Mouse (Mus musculus) lung, postnatal 0 days (tissue): ENCODE measurements around the gene Tha1. TPM values are rescaled to one million over a fixed set of nuclear protein-coding genes. Genes with fewer than 3 reads are reported as not detected.

Experiments used
- ATAC-seq: fragments of 200-750 bp; cut with Nextera tagmentation; 2 replicates; pipeline ENCODE4 v1.8.0; 2017; ENCODE audit warnings: moderate library complexity
- DNase-seq: peaks from one replicate; pipeline ENCODE4 v3.0.0-alpha.2; 2016; ENCODE audit warnings: low spot score
- H3K27ac ChIP-seq: fragments of 300-500 bp; sonication (generic); 2 replicates; pipeline ENCODE4 v1.5.1; 2014; ENCODE audit warnings: antibody characterized with exemption, mild to moderate bottlenecking, low read length, mixed read lengths
- H3K27me3 ChIP-seq: fragments of 300-500 bp; sonication (generic); replicated peaks from 2 replicates; pipeline ENCODE4 v1.6.1; 2014; ENCODE audit warnings: low read length, mixed read lengths; ENCODE audit not compliant: insufficient read depth
- H3K36me3 ChIP-seq: fragments of 300-500 bp; sonication (generic); 2 replicates; pipeline ENCODE4 v1.6.1; 2014; ENCODE audit warnings: low read length, mixed read lengths; ENCODE audit not compliant: insufficient read depth
- H3K4me1 ChIP-seq: fragments of 300-500 bp; sonication (generic); 2 replicates; pipeline ENCODE4 v1.6.1; 2014; ENCODE audit warnings: antibody characterized with exemption, low read depth, low read length, mixed read lengths; ENCODE audit not compliant: insufficient read depth
- H3K4me2 ChIP-seq: fragments of 300-500 bp; sonication (generic); replicated peaks from 2 replicates; pipeline ENCODE4 v1.6.1; 2014; ENCODE audit warnings: low read depth, mild to moderate bottlenecking, low read length, moderate library complexity, mixed read lengths
- H3K4me3 ChIP-seq: fragments of 300-500 bp; sonication (generic); 2 replicates; pipeline ENCODE4 v1.5.1; 2014; ENCODE audit warnings: low read depth, low read length
- H3K9ac ChIP-seq: fragments of 300-500 bp; sonication (generic); replicated peaks from 2 replicates; pipeline ENCODE4 v1.6.1; 2014; ENCODE audit warnings: low read depth, mild to moderate bottlenecking
- H3K9me3 ChIP-seq: fragments of 300-500 bp; sonication (generic); 2 replicates; pipeline ENCODE4 v1.6.1; 2016; ENCODE audit warnings: low read length, mixed read lengths
- CTCF ChIP-seq: IDR thresholded peaks from 2 replicates; pipeline ENCODE4 v1.5.1; 2016; ENCODE audit warnings: antibody characterized with exemption, mild to moderate bottlenecking
- EP300 ChIP-seq: IDR thresholded peaks from 2 replicates; pipeline ENCODE4 v1.6.1; 2016; ENCODE audit warnings: antibody characterized with exemption, mild to moderate bottlenecking, control low read depth
- WGBS: fragments of 180-500 bp; shearing (Covaris S2); extraction: QIAGEN DNeasy Blood & Tissue Kit; methylation state at CpG from one replicate; pipeline ENCODE4 v1.1.7; 2014; 5-methylcytosine and 5-hydroxymethylcytosine counted together
- polyA plus RNA-seq: library from polyadenylated mRNA; unstranded; fragments of >200 nt; fragmentation: Nextera tagmentation; extraction: Ambion mirVana; gene quantifications from 2 replicates; pipeline ENCODE4 v1.2.1, GENCODE M21; 2015

Tha1 gene
- polyA plus RNA-seq, 1 experiment from 2014 or later, result 6.3 TPM

DNA sequence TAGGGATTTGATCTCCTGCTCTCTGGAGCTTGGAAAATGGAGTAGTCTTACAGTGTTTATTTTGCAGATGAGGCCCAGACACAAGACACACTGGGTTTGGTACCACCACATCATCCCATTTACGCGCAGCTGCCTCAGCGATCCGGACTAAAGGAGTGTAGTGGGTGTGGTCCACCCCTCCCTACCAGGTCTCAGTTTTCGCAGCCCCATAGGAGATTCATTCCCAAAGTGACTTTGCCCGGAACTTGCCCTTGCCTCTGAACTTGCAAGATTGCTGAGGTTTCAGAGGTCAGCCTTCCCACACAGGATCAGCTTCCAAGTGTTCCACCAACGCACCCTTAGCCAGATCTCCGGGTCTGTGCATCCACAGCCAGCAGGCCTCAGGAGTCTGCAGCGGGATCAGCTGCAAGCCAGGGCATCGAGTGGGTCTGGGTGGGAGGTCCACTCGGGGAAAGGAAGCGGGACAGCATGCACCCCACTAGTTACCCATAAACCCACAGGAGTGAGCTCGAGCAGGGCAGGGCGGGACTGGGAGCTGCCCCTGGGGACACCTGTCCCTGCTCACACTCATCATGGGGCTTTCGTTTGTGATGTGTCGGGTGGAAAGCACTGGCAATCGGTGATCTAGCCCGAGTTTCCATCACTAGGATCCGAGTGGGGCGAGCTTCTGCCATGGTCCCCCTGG, 15.0 kb upstream of the Tha1 start:
- H3K9me3 ChIP-seq, result no peaks in the 10 kb centered on the region
- WGBS, result 46% methylated on average over 20 of the region's 20 CpGs
- no peaks in the 10 kb centered on the region for H3K27me3 ChIP-seq
- peaks cover 25% of the 10 kb centered on the region for H3K4me1 ChIP-seq
- no peak overlapping the region for H3K4me3 ChIP-seq
- ATAC-seq (no peak), DNase-seq (no peak)
- H3K9ac ChIP-seq, result no peak overlapping the region
- no peaks in the 10 kb centered on the region for H3K36me3 ChIP-seq
- H3K27ac ChIP-seq, result no peak overlapping the region
- H3K4me2 ChIP-seq, result peak overlapping the region; percentile 34; the same call in 1 of the 2 replicates
- TF ChIP-seq EP300, result no peak
- no peak for TF ChIP-seq CTCF

DNA sequence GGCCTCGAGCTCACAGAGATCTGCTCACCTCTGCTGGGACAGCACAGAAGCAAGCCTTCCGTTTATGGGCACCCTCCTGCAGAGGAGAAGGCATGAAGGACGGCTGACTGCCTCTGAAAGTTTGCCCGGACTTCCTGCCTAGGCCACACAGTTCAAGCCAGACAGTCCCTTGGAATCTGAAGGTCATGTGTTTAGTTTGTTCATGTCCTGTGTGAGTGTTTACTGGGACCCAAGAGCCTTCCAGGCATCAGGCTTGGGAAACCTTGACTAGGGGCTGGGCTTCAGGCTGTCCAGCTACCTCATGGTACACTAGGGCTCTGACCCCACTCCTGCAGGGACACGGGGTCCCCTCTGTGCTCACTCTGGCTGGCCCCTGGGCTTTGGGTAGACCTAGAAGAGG, 12.7 kb upstream of the Tha1 start:
- H3K27ac ChIP-seq, result peak overlapping the region; percentile 57

DNA sequence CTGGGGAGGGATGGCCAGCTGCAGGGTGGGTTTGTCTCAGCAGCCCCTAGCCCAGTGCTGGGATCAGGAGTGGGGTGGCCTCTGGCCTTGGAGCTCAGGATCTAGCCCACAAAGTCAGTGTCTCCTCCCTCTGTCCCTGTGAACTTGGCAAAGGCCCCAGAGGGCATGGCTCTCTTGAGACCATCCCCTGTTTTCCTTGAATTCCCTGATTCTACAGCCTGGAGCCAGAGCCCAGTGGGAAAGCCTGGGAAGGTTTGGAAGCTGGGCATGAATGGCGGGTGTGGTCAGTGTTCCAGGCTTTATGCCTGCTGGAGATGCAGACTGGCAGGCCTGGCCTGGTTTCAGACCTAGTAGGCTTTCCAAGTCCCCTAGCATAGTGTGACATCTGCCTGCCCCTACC, 8.9 kb upstream of the Tha1 start:
- Histone ChIP-seq H3K27me3 (no peaks in the 10 kb centered on the region), H3K4me3 (no peak overlapping the region), H3K9ac (no peak overlapping the region), H3K27ac (peak overlapping the region; percentile 78), H3K36me3 (no peaks in the 10 kb centered on the region), H3K9me3 (no peaks in the 10 kb centered on the region), H3K4me2 (no peak overlapping the region), H3K4me1 (peaks cover 38% of the 10 kb centered on the region)
- TF ChIP-seq EP300, result no peak
- TF ChIP-seq CTCF, result no peak
- 55% methylated on average over 1 of the region's 1 CpGs for WGBS
- DNase-seq (peak; percentile 66), ATAC-seq (peak; percentile 51)

More for the DNA sequence above, 12.7 kb upstream of the Tha1 start:
- Histone ChIP-seq H3K9ac (no peak overlapping the region), H3K36me3 (no peaks in the 10 kb centered on the region), H3K27me3 (no peaks in the 10 kb centered on the region), H3K9me3 (no peaks in the 10 kb centered on the region), H3K4me1 (peaks cover 38% of the 10 kb centered on the region), H3K4me2 (no peak overlapping the region), H3K4me3 (no peak overlapping the region)
- no peak for DNase-seq
- no peak for ATAC-seq
- WGBS, result 24% methylated on average over 5 of the region's 5 CpGs
- peak; percentile 54; the same call in 1 of the 2 replicates for TF ChIP-seq EP300
- no peak for TF ChIP-seq CTCF

GRCm38 (mm10) chr11:117881787-117882186, 8.5 kb upstream of the Tha1 start:
- no peak overlapping the region for H3K4me3 ChIP-seq
- peak; percentile 83 for ATAC-seq
- peak; percentile 93 for DNase-seq
- peaks cover 38% of the 10 kb centered on the region for H3K4me1 ChIP-seq
- WGBS, result 8% methylated on average over 8 of the region's 8 CpGs
- H3K27me3 ChIP-seq, result no peaks in the 10 kb centered on the region
- H3K36me3 ChIP-seq, result no peaks in the 10 kb centered on the region
- TF ChIP-seq CTCF (no peak), EP300 (peak; percentile 85)
- no peak overlapping the region for H3K9ac ChIP-seq
- no peak overlapping the region for H3K4me2 ChIP-seq
- H3K27ac ChIP-seq, result peak overlapping the region; percentile 78
- H3K9me3 ChIP-seq, result no peaks in the 10 kb centered on the region

- Histone ChIP-seq H3K9ac (no peak overlapping the region), H3K27ac (peak overlapping the region; percentile 78), H3K4me3 (no peak overlapping the region), H3K27me3 (no peaks in the 10 kb centered on the region), H3K36me3 (no peaks in the 10 kb centered on the region), H3K4me1 (peaks cover 36% of the 10 kb centered on the region), H3K9me3 (no peaks in the 10 kb centered on the region), H3K4me2 (no peak overlapping the region)
- no peak for TF ChIP-seq CTCF
- no peak for TF ChIP-seq EP300
- ATAC-seq (no peak), DNase-seq (no peak)
- WGBS, result 65% methylated on average over 6 of the region's 6 CpGs
Observed at GRCm38 (mm10) chr11:117880977-117881358, 7.7 kb upstream of the Tha1 start.

GRCm38 (mm10) chr11:117880336-117880976, 7.2 kb upstream of the Tha1 start:
- H3K9ac ChIP-seq, result no peak overlapping the region
- ATAC-seq, result no peak
- H3K4me2 ChIP-seq, result no peak overlapping the region
- H3K9me3 ChIP-seq, result no peaks in the 10 kb centered on the region
- peaks cover 33% of the 10 kb centered on the region; the same call in 1 of the 2 replicates for H3K4me1 ChIP-seq
- TF ChIP-seq CTCF (no peak), EP300 (no peak)
- H3K36me3 ChIP-seq, result no peaks in the 10 kb centered on the region
- H3K4me3 ChIP-seq, result no peak overlapping the region
- H3K27me3 ChIP-seq, result no peaks in the 10 kb centered on the region
- H3K27ac ChIP-seq, result 0 out of 2 replicates have a peak overlapping the region, but pooled peaks have one; percentile 78
- WGBS, result 87% methylated on average over 9 of the region's 9 CpGs
- no peak for DNase-seq
